Mouse (Mus musculus): ENCODE results near the gene Cnksr3.

The Cnksr3 gene

DNA sequence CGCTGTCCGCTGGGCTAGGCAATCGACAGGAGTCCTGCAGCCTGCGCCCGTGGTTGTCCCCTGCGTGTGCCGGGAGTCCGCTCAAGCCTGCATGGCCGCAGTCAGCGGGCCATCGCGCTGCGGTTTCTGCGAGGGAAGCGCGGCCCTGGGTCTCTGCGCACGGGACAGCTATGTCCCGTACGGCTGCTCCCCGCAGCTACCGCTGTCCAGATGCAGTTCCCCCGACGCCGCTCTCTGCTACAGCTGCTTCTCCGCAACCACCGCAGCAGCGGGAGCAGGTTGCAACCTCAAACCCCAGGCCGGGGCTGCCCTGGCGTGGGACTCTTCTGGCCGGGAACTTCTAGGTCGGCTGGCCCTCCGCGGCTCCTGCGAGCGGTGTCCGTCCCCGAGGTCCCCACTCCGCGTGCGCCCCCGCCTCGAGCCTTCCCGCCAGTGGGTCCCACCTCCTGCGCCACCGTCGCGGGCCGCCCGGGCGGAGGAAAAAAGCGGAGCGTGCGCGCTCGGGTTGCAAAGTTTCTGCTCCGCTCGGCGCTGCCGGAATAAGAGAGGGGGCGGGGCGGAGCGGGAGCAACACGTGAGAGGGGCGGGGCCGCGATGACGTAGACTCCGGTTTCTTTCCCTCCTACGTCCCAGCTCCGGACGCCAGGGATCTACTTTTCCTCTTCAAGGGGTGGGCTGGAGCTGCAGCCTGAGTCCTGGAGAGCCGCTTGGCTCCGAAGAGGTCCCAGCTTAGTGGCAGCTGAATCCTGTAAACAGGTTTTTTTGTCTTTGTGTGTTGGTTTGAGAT, at the start of gene Cnksr3:
Cnksr3 (minus strand) TSS at position 542 of the 787 bp plus-strand sequence.
- DNase-seq, result peak; percentile 97

DNA sequence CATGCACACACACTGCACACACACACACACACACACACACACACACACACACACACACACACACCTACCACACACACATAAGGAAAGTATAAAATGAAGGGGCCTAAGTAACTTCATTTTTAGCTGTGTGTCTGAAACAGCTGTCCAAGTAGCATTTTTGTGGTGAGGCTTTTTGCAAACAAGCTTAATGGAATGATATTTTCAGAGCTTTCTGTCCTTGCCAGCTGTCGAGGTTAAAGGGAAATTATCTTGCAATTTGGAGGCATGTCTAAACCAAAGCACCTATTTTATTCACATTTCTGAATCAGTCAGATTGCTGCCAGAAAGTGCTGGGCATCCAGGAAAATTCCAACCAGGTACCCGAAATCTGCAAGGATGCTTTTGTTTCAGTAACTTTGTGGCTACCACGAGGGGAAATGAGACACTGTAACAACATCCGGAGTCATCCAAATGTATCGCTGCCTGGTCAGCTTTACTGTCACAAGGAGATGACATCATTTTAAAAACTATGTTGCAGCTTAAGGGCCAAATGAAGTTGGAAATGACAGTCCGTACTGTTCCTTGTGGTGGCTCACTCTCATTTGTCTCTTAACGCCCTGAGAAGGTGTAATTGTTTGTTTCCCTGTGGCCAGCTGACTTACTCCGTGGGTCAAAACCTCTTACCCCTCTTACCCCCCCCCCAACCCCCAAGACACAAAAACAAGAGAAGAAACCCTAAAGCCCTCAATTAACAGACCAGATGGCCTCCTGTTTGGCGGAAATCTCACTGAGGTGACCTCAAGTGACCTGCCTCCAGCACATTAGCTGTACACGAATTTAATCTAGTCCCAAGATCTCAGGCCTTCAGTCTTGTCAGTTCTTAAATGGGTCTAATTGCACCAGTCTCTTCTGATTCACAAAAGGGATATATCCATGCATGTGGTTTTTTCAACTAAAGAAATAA, 48.4 kb upstream of the Cnksr3 start:
- peak; percentile 30 for DNase-seq

- peak; percentile 72 for DNase-seq
Observed at GRCm38 (mm10) chr10:7258607-7259006, 46.6 kb upstream of the Cnksr3 start.

DNA sequence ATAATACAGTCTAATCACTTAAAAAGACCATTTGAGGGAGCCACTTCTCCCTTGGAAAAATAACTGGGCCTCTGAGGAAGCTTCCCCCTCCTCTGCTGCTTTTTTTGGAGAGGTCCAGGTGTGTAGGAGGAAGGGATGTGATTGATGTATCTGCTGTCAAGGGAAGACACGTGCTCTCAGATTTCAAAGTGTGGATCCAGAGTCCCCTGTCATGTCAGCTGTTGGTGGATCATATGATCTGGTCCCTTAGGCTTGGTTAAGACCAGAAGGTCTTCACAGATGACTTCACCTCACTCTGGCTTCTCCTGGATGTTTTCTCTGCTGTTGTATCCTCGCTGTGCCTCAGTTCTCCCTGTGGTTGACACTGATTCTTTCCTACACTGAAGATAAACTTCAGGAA, 38.4 kb upstream of the Cnksr3 start:
- DNase-seq, result no peak

DNA sequence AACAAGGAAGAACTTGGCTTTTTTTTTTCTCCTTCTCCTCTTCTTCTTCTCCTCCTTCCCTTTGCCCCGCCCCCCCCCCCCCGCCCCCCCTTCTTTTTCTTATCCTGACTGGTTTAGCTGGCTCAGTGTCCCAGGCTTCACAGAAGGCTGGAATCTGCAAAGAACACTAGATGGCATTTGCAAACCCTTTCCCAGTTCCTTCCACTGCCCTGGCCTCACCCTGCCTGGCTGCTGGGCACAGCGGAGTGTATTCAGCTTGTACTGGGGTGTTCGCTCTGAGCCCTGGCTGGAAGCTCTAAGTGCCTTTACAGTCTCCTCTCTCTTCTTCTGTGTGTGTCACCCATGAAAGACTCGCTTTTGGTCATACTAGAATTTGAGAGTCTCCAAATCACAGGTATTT, 22.6 kb upstream of the Cnksr3 start:
- peak; percentile 28 for DNase-seq

DNA sequence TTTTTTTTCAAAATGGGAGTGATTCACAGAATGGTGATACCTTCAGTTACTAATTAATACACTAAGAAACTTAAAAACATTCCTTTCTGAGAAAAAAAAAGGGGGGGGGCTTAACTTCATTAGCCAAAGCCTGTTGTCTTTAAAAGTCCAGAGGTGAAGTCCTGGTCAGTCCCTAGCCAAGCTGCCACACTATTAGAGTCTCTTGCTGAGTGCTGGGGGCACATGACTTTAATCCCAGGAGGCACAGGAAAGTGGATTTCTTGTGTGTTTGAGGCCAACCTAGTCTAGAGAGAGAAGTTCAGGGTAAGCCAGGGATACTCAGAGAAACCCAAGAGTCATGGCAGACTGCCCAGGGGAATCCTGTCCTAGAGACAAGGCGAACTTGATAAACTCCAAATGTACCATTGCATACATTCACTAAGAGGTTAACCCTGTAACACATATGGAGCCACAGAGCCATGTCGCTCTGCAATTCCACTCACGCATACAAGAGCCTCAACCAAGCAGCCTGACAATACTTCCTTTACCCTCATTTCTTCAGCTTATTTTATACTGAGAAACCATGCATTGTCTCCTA, 5.6 kb upstream of the Cnksr3 start:
- peak; percentile 47 for DNase-seq

- no peak for DNase-seq
Observed at GRCm38 (mm10) chr10:7214718-7215117, 2.7 kb upstream of the Cnksr3 start.

- DNase-seq, result no peak
Observed at GRCm38 (mm10) chr10:7213066-7213630, 1.1 kb upstream of the Cnksr3 start.

- peak; percentile 94 for DNase-seq
Observed at GRCm38 (mm10) chr10:7212537-7212936, 500 bp upstream of the Cnksr3 start.

- peak; percentile 80 for DNase-seq
Observed at GRCm38 (mm10) chr10:7210991-7211695, 894 bp downstream of the Cnksr3 start.

DNA sequence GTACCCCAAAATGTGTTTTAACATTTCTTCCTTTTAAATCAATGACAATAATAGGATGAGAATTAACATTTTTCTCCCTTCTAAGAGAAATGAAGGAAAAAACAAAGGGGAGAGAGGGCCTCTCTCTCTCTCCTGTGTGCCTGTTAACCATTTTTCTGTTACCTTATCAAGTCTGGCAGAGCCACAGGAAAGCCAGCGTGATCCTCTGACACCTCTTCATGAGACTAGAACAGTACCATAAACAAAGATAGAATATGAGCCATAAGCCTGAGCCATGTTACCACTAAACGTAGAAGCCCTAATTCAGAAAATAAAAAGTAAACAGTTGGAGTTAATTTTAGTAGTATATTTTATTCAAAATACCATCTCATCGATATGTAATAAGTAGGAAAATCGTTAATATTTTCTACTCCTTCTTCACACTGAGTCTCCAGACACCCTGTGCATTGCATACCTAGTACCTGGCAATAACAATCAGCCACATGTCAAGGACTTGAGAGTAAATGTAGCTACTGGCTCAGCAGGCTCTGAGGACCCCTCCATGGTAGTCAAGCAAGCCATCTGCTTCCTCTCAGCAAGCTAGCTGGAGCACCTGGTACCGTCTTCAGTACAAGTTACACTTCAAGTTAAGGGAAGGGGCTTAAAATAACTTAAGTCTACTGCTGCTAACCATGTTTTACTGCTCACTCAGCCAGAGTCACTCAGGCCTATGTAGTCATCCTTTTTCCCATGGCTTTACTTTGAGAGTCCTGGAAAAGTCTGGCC, 2.2 kb downstream of the Cnksr3 start:
- no peak for DNase-seq

GRCm38 (mm10) chr10:7208859-7209441, 3.1 kb downstream of the Cnksr3 start:
- DNase-seq, result no peak

DNA sequence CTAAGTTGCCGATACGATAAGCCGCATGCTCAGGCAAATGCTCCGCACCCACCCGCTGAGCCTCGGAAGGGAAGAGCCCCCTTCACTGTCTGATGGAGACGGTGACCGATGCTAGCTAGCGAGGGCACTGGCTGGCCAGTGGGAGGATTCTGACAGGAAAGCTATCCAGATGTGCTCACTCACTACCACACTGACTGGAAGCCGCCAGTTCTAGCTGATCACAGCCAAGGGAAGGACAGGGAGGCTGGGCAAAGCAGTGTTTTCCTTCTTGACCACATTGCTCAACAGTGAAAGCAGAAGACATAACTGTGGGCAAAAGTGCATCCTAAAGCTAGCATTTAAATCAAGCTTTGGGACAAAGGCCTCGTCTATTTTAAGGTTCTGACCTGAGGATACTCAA, 4.7 kb downstream of the Cnksr3 start:
- no peak for DNase-seq

DNA sequence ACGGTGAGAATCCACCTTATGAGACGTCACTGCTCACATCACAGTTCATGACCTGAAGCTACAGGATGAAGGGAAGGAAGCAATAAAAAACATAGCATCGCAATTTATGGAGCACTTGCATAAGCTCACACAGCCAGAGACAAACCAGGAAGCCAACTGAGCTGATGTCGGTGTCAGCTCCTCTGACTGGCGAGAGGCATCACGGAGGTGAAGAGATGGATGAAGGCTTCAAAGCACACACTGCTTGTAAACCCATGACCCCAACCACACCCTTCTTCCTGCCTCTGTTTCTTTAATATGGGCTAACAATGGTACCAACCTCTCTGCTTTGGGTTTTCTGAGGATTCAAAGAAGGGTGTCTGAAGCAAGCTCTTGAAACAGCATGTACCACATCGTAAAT, 5.5 kb downstream of the Cnksr3 start:
- DNase-seq, result no peak

GRCm38 (mm10) chr10:7205576-7205975, 6.5 kb downstream of the Cnksr3 start:
- no peak for DNase-seq

GRCm38 (mm10) chr10:7204953-7205352, 7.1 kb downstream of the Cnksr3 start:
- DNase-seq, result no peak

GRCm38 (mm10) chr10:7202576-7202975, 9.5 kb downstream of the Cnksr3 start:
- DNase-seq, result no peak

DNA sequence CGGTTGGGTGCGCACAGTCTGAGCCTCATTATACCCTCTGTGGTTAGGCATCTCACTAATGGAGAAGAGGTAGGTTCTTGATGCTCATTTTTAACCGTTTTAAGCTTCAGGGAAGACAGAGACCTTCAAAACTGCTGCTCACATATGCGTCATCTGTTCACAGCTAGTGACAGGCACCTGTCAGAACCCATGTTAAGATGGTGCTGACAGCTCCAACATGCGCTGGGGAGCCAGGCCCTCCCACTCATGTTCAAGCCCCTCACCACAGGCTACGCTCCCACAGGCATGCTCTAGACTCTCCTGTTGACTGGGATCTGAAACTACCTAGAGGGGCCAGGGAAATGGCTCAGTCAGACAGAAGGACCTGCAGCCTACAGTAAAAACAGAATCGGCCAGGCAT, 11.4 kb downstream of the Cnksr3 start:
- no peak for DNase-seq

- no peak for DNase-seq
Observed at GRCm38 (mm10) chr10:7198201-7198600, 13.8 kb downstream of the Cnksr3 start.

GRCm38 (mm10) chr10:7197733-7198132, 14.3 kb downstream of the Cnksr3 start:
- DNase-seq, result no peak

DNA sequence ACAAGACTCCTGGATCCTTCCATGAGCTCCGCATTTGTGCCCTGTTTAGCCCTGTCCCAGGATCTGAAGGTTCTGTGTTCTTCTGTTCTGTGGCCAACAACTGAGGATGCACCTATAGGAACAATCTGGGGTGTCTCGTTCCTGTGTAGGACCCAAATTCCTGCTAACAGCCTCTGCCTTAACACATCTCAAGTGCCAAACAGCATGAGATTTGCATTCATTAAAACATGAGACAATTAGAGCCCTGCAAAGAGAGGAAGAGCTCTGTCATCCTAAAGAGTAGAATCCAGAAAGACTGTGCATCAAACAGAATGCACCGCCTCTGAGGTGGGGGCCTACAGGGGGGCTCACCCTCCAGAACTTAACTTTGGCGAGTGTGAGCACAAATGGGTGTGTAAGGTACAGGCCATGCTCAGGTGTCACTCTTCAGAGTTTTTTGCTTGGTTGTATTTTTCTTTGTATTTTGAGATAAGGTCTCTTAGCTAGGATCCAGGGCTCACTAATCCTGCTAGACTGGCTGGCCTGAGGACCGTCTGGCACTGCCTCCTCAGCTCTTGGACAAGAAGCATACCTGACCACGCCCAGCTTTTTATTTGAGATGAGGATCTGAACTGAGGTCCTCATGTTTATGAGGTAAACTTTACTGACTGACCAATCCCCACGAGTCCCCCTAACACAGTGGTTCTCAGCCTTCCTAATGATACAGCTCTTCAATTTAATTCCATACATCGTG, 15.2 kb downstream of the Cnksr3 start:
- no peak for DNase-seq
